Mouse (Mus musculus): ENCODE results near the gene Kifc5b.
"Not testable (repeated sequence)": the region's sequence is repeated elsewhere in the genome, so short reads cannot be mapped to it uniquely, and the experiment has no call there.

The Kifc5b gene

DNA sequence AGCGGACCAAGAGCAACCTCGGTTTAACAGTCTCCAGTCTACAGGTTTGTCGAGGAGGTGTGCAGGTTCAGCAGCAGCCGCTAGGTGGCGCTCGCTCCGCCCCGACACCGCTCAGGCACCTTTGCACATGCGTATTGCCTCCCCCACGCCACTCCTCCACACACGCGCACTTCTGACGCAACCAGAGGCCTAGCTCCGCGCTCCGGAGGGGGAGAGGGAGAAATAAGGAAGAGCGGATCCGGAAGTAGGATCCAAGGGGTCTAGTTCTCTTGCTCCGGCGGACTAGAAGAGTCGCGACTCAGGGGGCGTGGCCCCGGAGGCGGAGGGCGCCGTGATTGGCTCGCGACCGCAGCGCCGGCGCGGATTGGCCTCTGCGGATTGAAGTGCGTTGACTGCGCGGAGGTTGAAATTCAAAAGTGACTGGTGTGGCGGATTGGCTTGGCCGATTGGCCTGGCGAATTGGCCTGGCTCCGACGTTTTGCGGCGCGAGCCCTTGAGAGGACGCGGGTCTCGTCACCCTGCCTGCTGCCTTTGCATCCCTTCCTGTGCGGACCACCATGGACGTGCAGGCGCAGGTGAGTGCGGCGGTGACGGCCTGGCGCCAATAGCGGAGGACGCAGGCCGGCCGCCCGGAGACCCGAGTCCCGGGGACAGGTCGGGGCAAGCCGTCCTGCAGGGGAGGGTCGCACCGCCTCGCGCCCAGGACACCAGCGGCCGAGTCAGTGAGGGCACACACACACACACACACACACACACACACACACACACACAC, at the start of gene Kifc5b:
Gene Kifc5b, plus strand, starts transcription at position 381 of the 772 bp plus-strand sequence.
- DNase-seq (ENCODE audit: extremely low read depth, low read depth, low spot score): peak; percentile 74

DNA sequence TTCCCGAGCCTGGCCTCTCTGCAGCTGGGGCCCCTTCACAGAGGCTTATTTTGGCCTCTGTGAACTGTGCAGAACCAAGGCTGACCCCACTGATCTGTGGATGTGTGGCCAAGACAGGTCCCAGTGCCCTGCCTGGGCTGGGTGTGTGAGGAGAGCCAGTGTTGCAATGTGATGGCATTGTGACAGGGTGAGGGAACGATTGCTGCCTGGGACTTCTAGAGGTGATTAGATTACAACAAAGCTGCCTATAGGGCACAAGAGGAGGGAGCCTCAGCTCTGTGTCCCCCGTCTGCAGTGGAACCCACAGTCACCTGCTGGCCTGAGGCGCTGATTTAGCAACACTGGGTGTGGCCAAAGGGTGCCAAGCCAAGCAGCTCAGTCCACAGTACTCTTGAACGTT, 48.1 kb upstream of the Kifc5b start:
- peak; percentile 16 for DNase-seq (ENCODE audit: extremely low read depth, low read depth, low spot score)

DNA sequence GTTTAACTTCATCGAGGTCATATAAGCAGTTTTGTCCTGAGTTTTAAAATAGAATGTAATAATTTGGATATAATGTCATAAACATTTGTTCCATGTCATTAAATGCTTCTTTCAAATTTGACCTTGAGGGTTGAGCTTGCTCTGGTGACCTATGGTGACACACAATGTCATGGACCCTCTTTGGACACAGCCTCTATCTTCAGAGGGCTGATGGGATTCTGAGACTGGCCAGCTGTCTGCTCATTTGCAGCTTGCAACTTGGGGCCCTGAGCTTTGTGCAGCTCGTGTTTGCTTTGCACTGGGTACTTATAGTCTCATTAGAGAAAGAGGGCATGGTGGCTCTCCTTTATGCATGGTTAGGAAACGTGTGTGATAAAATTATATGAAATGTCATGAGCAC, 44.0 kb upstream of the Kifc5b start:
- no peak for DNase-seq (ENCODE audit: extremely low read depth, low read depth, low spot score)

DNA sequence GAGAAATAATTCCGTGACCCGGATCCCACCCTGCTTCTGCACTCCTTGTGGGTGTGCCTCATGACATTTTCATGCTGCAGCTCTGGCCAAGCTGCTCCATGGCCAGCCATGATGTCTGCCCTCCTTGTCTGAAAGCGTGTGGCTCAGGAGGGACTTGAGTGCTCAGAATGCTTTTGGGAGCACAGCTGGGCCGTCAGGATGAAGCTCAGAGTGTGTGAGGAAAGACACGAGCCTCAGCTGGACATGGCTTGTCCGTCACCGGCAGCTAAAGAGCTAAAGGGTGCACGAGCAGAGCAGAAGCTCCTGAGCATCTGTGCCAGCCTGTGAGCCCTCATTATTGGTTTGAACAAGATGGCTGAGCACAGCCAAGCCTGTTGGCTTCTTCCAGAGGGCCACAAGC, 43.4 kb upstream of the Kifc5b start:
- no peak for DNase-seq (ENCODE audit: extremely low read depth, low read depth, low spot score)

DNA sequence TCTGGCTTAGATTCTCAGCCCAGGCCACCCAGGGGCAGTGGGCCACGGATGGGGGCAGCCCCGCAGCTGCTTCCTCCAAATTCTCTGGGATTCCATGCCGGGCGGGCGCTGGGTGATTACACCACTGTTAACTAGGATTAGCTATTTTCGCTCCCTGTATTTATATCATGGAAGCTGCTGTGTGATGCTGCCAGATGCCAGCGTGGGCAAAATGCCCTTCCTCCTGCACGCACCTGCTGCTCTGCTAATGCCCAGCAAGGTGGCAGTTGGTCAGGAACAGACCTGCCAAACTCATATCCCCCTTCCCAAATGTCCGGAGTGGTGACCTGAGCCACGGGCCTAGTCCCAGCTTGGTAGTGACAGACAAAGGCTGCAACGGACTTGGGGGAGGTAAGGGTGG, 42.3 kb upstream of the Kifc5b start:
- no peak for DNase-seq (ENCODE audit: extremely low read depth, low read depth, low spot score)

DNA sequence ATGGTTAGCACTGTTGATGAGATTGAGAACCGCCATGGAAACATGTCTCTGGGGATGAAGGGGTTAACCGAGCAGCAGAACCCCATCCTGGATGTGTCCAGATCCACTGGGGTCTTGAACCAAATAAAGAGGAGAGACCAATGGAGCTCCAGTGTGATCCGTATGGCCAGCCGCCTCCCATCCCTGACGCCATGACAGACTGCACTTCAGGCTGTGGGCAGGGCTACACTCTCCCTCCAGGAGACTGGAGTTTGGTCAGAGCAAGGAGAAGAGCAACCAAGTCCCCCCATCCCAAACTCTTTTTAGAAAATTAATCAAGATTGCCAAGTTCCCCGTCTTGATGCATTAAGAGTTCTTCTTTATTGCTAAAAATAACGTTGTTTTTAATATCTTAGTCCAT, 39.0 kb upstream of the Kifc5b start:
- DNase-seq (ENCODE audit: extremely low read depth, low read depth, low spot score): no peak

DNA sequence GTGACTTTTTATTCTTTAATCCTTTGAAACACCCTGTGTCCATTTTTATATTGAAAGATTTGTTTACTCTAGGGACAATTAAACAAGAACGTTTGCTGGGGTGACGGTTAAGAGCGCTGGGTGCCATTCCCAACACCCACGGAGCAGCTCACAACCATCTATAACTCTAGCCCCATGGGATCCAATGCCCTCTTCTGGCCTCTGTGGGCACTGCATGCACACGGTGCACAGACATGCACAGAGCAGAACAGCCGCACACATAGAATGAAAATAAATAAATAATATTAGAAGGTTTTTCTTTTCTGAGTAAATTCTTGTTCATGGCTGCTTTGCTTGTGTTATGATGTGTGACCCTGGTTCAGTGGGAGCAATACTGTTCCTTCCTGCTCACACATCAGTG, 37.7 kb upstream of the Kifc5b start:
- no peak for DNase-seq (ENCODE audit: extremely low read depth, low read depth, low spot score)

DNA sequence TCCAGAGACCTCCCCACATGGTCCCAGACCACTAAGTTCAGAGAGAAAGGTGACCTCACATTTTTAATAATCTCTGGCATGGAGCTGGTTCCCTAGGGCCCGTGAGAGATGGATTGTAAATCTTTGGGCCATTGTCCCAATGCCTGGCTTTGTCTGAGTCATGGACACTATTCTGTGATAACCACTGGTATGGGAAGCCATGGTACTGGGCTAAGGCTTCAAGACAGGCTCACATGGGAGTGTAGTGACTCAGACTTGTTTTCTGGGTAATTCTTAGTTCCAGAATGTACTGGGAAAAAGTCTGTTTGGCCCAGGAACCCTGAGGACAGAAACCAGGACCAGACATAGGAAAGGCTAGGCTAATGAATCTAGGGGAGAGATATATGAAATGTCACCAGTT, 34.2 kb upstream of the Kifc5b start:
- DNase-seq (ENCODE audit: extremely low read depth, low read depth, low spot score): no peak

DNA sequence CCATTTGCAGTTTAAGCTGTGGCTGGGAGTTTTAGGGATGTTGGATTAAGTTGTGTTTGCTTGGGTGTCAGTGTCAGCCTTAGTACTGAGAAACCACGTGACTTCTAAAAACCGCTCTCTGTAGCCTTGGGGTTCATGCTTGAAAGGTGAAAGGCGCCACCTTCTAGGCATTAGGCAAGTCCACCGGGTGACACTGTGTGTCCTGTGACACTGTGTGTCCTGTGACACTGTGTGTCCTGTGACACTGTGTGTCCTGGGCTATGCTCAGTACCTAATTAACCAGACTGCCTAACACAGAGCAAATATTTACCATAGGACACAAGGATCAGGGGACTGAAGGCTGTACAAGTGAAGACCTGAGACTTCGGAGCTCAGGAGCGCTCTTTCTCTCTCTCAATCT, 33.3 kb upstream of the Kifc5b start:
- no peak for DNase-seq (ENCODE audit: extremely low read depth, low read depth, low spot score)

DNA sequence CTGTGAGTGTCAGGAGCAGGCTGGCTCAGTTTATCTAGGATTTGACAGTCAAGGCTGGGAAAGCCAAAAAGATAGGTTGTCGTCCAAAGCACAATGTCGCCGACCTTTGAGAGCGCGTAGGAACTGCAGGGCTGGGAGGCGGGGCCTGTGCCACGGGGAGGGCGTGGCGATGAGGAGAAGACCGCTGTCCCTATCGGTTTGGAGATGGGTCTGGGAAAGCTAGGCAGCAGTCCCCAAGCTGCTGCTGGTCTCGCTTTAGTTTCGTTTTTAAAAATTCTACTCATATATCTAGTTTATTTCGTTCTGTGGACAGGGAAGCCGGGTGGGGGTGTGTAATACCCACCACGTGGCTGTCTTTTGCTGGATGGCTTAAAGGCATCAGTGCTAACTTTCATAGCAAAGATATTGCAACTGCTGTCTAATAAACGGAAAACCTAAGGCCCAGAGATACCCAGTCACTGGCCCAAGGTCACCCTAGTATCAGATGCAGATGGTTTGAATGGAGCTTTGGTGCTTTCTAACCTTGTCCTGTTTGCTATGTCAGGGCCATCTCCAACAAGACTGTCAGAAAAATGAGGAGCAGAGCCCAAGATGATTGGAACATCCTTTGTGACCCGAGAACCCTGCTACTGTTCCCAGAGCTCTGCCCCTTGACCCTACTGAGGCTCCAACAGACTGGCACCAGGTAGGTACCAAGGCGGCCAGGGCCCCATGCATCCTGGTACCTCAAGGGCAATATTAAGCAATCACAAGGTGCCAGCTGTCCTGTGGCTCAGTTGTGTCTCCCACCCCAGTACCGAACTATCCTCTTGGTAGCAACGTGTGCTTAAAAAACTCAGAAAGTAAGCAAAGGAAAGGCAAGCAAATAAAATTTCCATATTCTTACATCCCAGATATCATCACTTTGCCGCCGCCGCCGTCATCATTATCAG, 31.6 kb upstream of the Kifc5b start:
- DNase-seq (ENCODE audit: extremely low read depth, low read depth, low spot score): no peak

DNA sequence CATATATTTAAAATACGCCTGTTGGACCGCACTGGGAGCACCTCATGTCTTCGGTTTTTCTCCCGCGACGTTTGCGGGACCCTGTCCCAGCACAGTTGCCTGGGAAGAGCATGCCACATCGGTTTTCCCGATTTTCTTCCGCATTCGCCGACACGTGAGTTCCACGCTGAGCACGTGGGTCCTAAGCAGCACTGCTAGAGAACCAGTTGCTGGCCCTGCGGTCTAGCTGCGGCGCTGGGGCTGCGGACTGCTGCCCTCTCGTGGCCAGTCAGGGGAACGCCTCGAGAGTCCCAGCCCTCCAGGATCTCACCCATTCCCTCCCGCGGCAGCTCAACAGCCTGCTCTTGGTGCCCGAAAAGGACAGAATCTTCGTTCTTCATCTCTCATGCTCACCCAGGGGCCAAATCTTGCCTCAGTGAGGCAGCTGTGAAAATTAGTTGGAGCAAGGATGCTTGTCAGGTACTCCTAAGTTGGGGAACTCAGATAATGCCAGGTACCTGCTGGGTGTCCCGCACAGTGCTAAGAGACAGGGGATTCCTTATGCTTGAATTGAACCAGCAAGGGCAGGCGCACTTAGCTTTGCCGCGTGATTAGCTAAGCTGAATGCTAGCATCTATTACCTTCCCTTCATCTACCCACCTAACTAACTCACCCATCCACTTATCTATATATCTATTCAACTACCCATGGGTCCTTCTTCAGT, 30.7 kb upstream of the Kifc5b start:
- no peak for DNase-seq (ENCODE audit: extremely low read depth, low read depth, low spot score)

DNA sequence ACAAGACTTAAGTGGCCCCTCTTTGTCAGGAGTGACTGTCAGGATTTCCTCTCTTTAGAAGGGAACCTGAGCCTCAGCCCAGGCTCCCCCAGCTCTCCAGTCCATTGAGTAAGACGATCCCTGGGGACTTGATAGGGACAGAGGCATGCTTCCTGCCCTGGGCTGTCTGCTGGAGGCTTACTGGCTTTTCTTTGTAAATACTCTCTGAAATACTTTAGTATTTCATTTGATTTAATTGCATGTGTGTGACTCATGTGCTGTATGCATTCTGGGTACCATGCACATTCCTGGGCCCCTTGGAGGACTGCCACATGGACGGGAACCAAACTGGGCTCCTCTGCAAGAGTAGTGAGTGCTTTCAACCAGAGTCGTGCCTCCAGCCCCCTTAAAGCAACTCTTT, 29.0 kb upstream of the Kifc5b start:
- no peak for DNase-seq (ENCODE audit: extremely low read depth, low read depth, low spot score)

DNA sequence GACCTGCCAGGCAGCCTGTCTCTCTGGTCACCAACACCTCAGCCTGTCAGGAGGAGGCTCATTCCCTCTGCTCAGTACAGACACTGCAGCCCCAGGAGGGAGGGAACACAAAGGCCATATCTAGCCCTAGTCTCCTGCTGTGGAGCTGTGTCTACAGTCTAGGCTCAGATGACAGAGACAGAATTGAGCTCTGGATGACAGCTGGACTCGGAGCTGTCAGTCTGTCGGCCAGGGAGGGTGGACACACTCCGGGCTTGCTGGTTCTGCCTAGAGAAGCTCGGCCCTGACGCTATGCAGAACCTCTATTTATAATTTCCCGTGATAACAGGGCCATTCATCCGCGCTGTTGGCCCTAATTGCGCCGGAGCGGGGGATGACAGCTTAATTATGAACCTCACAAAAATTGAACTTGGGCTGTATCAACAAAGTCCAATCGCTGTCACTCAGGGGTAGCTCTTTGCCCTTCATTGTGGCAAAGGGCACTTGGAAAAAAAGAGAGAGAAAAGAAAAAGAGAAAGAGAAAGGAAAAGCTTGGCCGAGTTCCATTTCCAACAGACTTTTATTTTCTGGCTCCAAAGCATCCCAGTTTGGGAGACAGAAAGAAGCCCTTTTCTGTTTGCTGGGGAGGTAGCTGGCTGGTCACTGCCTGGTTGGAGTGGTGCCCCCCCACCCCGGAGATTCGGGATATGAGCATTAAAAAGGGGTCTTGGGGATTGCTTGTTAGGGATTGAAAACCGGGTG, 24.1 kb upstream of the Kifc5b start:
- no peak for DNase-seq (ENCODE audit: extremely low read depth, low read depth, low spot score)

DNA sequence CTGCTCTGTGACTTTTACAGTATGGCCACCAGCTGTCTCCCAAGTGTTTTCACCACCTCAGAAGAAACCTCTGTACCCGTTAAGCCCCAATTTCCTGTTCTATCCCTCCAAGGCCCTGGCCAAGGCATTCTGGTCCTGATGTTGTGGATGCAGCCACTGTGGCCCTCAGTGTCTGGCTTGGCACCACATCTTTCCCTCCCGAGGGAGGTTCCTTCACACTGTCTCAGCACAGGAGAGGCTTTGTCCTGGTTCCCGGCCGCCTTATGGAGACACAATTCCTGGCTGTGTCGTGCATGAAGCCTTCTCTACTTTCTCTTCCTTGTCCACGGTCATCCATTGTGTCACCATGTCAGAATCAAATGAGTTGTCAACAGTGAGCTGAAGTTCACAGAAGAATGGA, 23.4 kb upstream of the Kifc5b start:
- no peak for DNase-seq (ENCODE audit: extremely low read depth, low read depth, low spot score)

DNA sequence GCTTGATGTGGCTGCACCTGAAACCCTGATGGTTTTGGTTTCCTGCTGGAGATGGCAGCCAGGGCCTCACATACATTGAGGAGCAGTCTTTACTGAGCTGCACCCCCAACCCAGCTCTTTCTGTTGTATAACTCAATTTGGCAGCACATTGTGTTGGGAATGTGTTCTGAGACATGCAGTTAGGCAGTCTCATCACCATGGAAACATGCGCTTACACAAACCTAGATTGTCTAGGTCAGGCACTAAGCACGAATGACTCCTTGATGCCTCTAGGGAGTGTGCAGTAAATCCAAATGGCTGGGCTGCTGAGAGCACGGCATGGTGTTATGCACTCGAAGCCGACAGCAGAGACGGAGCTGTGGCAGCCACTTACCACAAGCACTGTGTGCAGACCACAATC, 22.5 kb upstream of the Kifc5b start:
- no peak for DNase-seq (ENCODE audit: extremely low read depth, low read depth, low spot score)

DNA sequence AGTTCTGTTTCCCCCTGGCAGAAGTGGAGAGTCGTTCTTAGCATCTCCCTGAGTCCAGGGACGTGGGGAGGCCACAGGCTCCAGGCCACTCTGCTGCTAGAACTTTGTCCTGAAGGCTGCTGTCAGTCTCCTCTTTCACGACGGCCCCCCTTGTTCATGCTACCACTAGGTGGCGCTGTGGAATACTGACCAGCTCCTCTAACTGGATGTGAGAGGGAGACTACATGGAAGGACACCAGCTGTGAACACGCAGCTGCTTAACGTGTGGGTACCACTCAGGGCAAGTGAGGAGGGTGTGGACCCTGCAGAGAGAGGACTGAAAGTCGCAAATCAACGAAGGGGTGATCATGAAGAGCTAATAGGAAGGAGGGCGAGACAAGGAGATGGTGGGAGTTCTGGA, 21.3 kb upstream of the Kifc5b start:
- no peak for DNase-seq (ENCODE audit: extremely low read depth, low read depth, low spot score)

DNA sequence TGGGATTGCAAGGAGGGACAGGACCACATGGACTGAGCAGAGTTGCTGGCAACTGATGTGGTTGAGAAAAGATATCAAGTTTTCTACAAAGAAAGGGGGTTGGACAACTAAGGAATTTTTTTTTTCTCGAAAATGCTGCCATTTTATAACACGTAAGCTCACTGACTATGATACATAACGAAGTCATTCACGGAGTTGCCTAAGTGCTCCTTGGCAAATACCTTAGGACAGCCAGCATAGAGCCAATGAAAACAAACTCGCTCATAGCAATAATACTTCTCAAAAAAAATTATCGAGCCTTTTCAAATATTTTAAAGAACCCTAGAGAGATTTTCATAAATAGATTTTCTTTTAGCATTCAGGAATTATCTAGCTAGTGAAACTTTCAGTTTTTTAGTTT, 16.0 kb upstream of the Kifc5b start:
- no peak for DNase-seq (ENCODE audit: extremely low read depth, low read depth, low spot score)

DNA sequence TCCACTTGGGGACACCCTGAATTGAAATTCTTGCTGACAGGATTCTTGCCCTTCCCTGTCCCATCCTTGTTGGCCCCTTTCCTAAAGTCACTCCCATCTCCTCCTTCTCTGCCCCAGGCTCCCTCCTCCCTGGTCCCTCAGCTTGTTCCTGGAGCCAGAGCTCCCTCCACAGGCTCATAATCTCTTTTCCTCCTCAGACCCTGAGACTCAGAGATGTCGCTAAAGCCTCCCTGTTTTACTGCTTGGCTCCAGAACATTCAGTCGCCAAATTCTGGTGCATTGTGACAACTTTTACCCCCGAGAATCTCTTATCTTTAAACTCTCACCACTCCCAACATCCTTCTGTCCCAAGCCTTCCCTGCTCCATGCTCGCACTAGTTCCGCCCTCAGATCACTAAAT, 12.6 kb upstream of the Kifc5b start:
- DNase-seq (ENCODE audit: extremely low read depth, low read depth, low spot score): no peak

DNA sequence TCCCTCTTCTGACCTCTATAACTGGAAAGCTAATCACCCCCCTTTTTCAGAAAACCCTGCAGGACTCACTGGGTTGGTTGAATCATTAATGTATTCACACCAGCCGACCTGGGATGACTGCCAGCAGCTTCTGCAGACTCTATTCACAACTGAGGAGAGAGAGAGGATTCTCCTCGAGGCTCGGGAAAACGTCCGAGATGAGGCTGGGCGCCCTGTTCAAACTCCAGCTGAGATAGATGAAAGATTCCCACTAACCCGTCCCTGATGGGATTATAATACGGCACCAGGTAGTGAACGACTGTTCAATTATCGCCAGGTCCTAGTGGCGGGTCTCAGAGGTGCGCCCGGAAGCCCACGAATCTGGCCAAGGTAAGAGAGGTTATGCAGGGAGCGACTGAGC, 9.4 kb upstream of the Kifc5b start:
- DNase-seq (ENCODE audit: extremely low read depth, low read depth, low spot score): not testable (repeated sequence)

DNA sequence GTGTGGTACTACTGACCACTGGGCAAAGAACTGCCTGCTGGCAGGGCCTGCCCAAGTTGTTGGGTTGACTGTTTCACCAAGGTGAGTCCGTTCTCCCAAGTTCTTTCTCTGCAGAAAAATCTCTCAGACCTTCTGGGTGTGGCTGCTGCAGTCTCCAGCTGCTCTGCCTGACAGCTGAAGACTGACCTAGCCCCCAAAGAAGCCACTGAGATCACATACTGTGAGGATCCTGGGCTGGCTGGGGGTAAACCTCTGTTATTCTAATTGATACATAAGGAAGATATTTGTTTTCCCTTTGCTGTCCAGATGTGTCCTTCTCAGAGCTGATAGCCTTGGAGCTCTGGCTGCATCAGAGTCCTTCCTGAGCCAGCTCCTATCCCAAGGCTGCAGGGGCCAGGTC, 1.6 kb upstream of the Kifc5b start:
- DNase-seq (ENCODE audit: extremely low read depth, low read depth, low spot score): no peak

DNA sequence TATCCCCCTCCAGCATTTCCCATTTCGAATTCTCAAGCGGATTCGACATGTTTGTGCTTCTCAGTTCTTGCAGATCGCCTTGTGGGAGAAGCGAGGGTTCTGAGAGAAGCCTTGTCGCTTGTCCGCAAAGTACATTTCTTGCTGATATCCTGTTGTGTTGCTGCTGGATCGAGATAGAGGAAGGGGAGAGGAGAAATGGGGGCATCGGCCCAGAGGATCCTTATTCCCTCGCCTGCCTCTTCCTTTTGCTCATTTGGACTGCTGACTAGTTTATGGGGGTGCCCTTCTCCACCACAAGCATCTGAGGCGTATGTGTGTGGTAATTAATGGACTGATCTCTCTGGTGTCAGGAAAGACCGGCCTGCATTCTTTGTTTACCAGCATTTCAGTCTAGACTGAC, 669 bp downstream of the Kifc5b start:
- DNase-seq (ENCODE audit: extremely low read depth, low read depth, low spot score): not testable (repeated sequence)

All from fat pad, adult 2 months (tissue).